Mouse (Mus musculus) limb, embryonic 15.5 days (tissue): ENCODE data around the gene Lrrc55. TPM values are rescaled to one million over a fixed set of nuclear protein-coding genes. Genes with fewer than 3 reads are reported as not detected.
A peak's percentile ranks its signal among the peaks of the same experiment; 100 is the strongest.

Experiments used
- ATAC-seq: fragments of 200-750 bp; cut with Nextera tagmentation; 2 replicates; pipeline ENCODE4 v1.8.0; 2017; ENCODE audit warnings: low read depth, moderate TSS enrichment; ENCODE audit not compliant: insufficient number of reproducible peaks, low FRiP score, low TSS enrichment
- H3K27ac ChIP-seq: fragments of 300-500 bp; sonication (generic); 2 replicates; pipeline ENCODE4 v1.5.1; 2015; ENCODE audit warnings: moderate library complexity, mild to moderate bottlenecking, inconsistent platforms
- H3K27me3 ChIP-seq: fragments of 300-500 bp; sonication (generic); 2 replicates; pipeline ENCODE4 v1.6.1; 2015; ENCODE audit warnings: inconsistent platforms
- H3K36me3 ChIP-seq: fragments of 300-500 bp; sonication (generic); 2 replicates; pipeline ENCODE4 v1.6.1; 2015; ENCODE audit warnings: inconsistent platforms
- H3K4me1 ChIP-seq: fragments of 300-500 bp; sonication (generic); 2 replicates; pipeline ENCODE4 v1.6.1; 2015; ENCODE audit warnings: inconsistent platforms
- H3K4me2 ChIP-seq: fragments of 300-500 bp; sonication (generic); 2 replicates; pipeline ENCODE4 v1.6.1; 2015; ENCODE audit warnings: mild to moderate bottlenecking, inconsistent platforms
- H3K4me3 ChIP-seq: fragments of 300-500 bp; sonication (generic); 2 replicates; pipeline ENCODE4 v1.5.1; 2015; ENCODE audit warnings: mild to moderate bottlenecking, inconsistent platforms
- H3K9ac ChIP-seq: fragments of 300-500 bp; sonication (generic); 2 replicates; pipeline ENCODE4 v1.6.1; 2015; ENCODE audit warnings: inconsistent platforms
- H3K9me3 ChIP-seq: fragments of 300-500 bp; sonication (generic); 2 replicates; pipeline ENCODE4 v1.6.1; 2016; ENCODE audit warnings: inconsistent platforms
- WGBS: fragments of 180-500 bp; shearing (Covaris S2); methylation state at CpG from one replicate; pipeline ENCODE4 v1.1.7; 2015; 5-methylcytosine and 5-hydroxymethylcytosine counted together
- polyA plus RNA-seq: library from polyadenylated mRNA; unstranded; fragments of >200 nt; fragmentation: Nextera tagmentation; extraction: Ambion mirVana; gene quantifications from 2 replicates; pipeline ENCODE4 v1.2.1, GENCODE M21; 2015

Gene Lrrc55
- polyA plus RNA-seq, 1 experiment from 2014 or later, result 0.74 TPM

GRCm38 (mm10) chr2:85209301-85209700, 12.3 kb upstream of the Lrrc55 start:
- H3K27ac ChIP-seq, result no peak overlapping the region
- no peaks in the 10 kb centered on the region for H3K9me3 ChIP-seq
- no peak overlapping the region for H3K4me3 ChIP-seq
- H3K4me2 ChIP-seq, result no peak overlapping the region
- ATAC-seq, result no peak
- no peaks in the 10 kb centered on the region for H3K36me3 ChIP-seq
- 63% methylated on average over 5 of the region's 5 CpGs for WGBS
- no peak overlapping the region for H3K9ac ChIP-seq
- H3K27me3 ChIP-seq, result no peaks in the 10 kb centered on the region
- no peaks in the 10 kb centered on the region for H3K4me1 ChIP-seq

GRCm38 (mm10) chr2:85205170-85205569, 8.2 kb upstream of the Lrrc55 start:
- no peak overlapping the region for H3K27ac ChIP-seq
- 85% methylated on average over 8 of the region's 8 CpGs for WGBS
- ATAC-seq, result no peak
- H3K36me3 ChIP-seq, result no peaks in the 10 kb centered on the region
- no peak overlapping the region for H3K4me2 ChIP-seq
- no peak overlapping the region for H3K9ac ChIP-seq
- no peak overlapping the region for H3K4me3 ChIP-seq
- no peaks in the 10 kb centered on the region for H3K27me3 ChIP-seq
- no peaks in the 10 kb centered on the region for H3K4me1 ChIP-seq
- H3K9me3 ChIP-seq, result no peaks in the 10 kb centered on the region

- no peaks in the 10 kb centered on the region for H3K36me3 ChIP-seq
- no peak overlapping the region for H3K27ac ChIP-seq
- H3K9ac ChIP-seq, result no peak overlapping the region
- H3K27me3 ChIP-seq, result no peaks in the 10 kb centered on the region
- 4% methylated on average over 24 of the region's 24 CpGs for WGBS
- peak overlapping the region; percentile 23 for H3K4me3 ChIP-seq
- 0 out of 2 replicates have a peak, but pooled peaks have one; percentile 4 for ATAC-seq
- no peaks in the 10 kb centered on the region for H3K9me3 ChIP-seq
- H3K4me2 ChIP-seq, result peak overlapping the region; percentile 41
- H3K4me1 ChIP-seq, result peaks cover 8% of the 10 kb centered on the region
These were observed 1.3 kb upstream of the Lrrc55 start for GRCm38 (mm10) chr2:85198011-85198965.

- Histone ChIP-seq H3K4me3 (no peak overlapping the region), H3K27me3 (peaks cover 4% of the 10 kb centered on the region; the same call in 1 of the 2 replicates), H3K4me1 (peaks cover 8% of the 10 kb centered on the region), H3K27ac (no peak overlapping the region), H3K36me3 (no peaks in the 10 kb centered on the region), H3K9ac (no peak overlapping the region), H3K4me2 (no peak overlapping the region), H3K9me3 (no peaks in the 10 kb centered on the region)
- 48% methylated on average over 1 of the region's 1 CpGs for WGBS
- ATAC-seq, result no peak
These were observed 2.4 kb downstream of the Lrrc55 start for GRCm38 (mm10) chr2:85194566-85194965.

GRCm38 (mm10) chr2:85187582-85188151, 9.3 kb downstream of the Lrrc55 start:
- no peak for ATAC-seq
- H3K4me2 ChIP-seq, result no peak overlapping the region
- no peak overlapping the region for H3K27ac ChIP-seq
- H3K4me1 ChIP-seq, result no peaks in the 10 kb centered on the region
- no peak overlapping the region for H3K4me3 ChIP-seq
- no peaks in the 10 kb centered on the region for H3K9me3 ChIP-seq
- H3K9ac ChIP-seq, result no peak overlapping the region
- 84% methylated on average over 6 of the region's 6 CpGs for WGBS
- no peaks in the 10 kb centered on the region for H3K36me3 ChIP-seq
- H3K27me3 ChIP-seq, result peaks cover 4% of the 10 kb centered on the region; the same call in 1 of the 2 replicates

GRCm38 (mm10) chr2:85178139-85178800, 18.7 kb downstream of the Lrrc55 start:
- whole genome bisulfite sequencing, result 54% methylated on average over 4 of the region's 4 CpGs
- no peaks in the 10 kb centered on the region for H3K9me3 ChIP-seq
- H3K36me3 ChIP-seq, result no peaks in the 10 kb centered on the region
- ATAC-seq, result no peak
- H3K4me3 ChIP-seq, result no peak overlapping the region
- H3K4me1 ChIP-seq, result no peaks in the 10 kb centered on the region
- no peak overlapping the region for H3K27ac ChIP-seq
- H3K9ac ChIP-seq, result no peak overlapping the region
- H3K4me2 ChIP-seq, result no peak overlapping the region
- H3K27me3 ChIP-seq, result no peaks in the 10 kb centered on the region

GRCm38 (mm10) chr2:85173545-85173944, 23.5 kb downstream of the Lrrc55 start:
- no peak overlapping the region for H3K9ac ChIP-seq
- no peak for ATAC-seq
- H3K4me3 ChIP-seq, result no peak overlapping the region
- no peaks in the 10 kb centered on the region for H3K36me3 ChIP-seq
- no peak overlapping the region for H3K4me2 ChIP-seq
- H3K4me1 ChIP-seq, result no peaks in the 10 kb centered on the region
- H3K27me3 ChIP-seq, result no peaks in the 10 kb centered on the region
- H3K27ac ChIP-seq, result no peak overlapping the region
- 78% methylated on average over 6 of the region's 6 CpGs for WGBS
- no peaks in the 10 kb centered on the region for H3K9me3 ChIP-seq

GRCm38 (mm10) chr2:85172763-85173103, 24.3 kb downstream of the Lrrc55 start:
- Histone ChIP-seq H3K27ac (peak overlapping the region; percentile 27; the same call in 1 of the 2 replicates), H3K27me3 (no peaks in the 10 kb centered on the region), H3K36me3 (no peaks in the 10 kb centered on the region), H3K9me3 (no peaks in the 10 kb centered on the region), H3K4me3 (no peak overlapping the region), H3K4me2 (no peak overlapping the region), H3K4me1 (no peaks in the 10 kb centered on the region), H3K9ac (no peak overlapping the region)
- 44% methylated on average over 2 of the region's 2 CpGs for WGBS
- ATAC-seq, result 0 out of 2 replicates have a peak, but pooled peaks have one; percentile 65

GRCm38 (mm10) chr2:85172071-85172762, 24.8 kb downstream of the Lrrc55 start:
- 0 out of 2 replicates have a peak, but pooled peaks have one; percentile 73 for ATAC-seq
- no peaks in the 10 kb centered on the region for H3K4me1 ChIP-seq
- H3K9ac ChIP-seq, result no peak overlapping the region
- H3K27me3 ChIP-seq, result no peaks in the 10 kb centered on the region
- H3K36me3 ChIP-seq, result no peaks in the 10 kb centered on the region
- H3K4me2 ChIP-seq, result no peak overlapping the region
- peak overlapping the region; percentile 27; the same call in 1 of the 2 replicates for H3K27ac ChIP-seq
- H3K4me3 ChIP-seq, result no peak overlapping the region
- no peaks in the 10 kb centered on the region for H3K9me3 ChIP-seq
- 39% methylated on average over 3 of the region's 3 CpGs for WGBS

GRCm38 (mm10) chr2:85168327-85168726, 28.7 kb downstream of the Lrrc55 start:
- Histone ChIP-seq H3K9me3 (no peaks in the 10 kb centered on the region), H3K9ac (no peak overlapping the region), H3K27ac (no peak overlapping the region), H3K36me3 (no peaks in the 10 kb centered on the region), H3K4me3 (no peak overlapping the region), H3K4me1 (no peaks in the 10 kb centered on the region), H3K4me2 (no peak overlapping the region), H3K27me3 (no peaks in the 10 kb centered on the region)
- ATAC-seq, result no peak
- 65% methylated on average over 1 of the region's 1 CpGs for whole genome bisulfite sequencing

GRCm38 (mm10) chr2:85167624-85168023, 29.4 kb downstream of the Lrrc55 start:
- ATAC-seq, result no peak

More at GRCm38 (mm10) chr2:85167624-85168023, 29.4 kb downstream of the Lrrc55 start:
- H3K4me1 ChIP-seq, result no peaks in the 10 kb centered on the region
- H3K27me3 ChIP-seq, result no peaks in the 10 kb centered on the region
- no peaks in the 10 kb centered on the region for H3K36me3 ChIP-seq
- 50% methylated on average over 1 of the region's 1 CpGs for WGBS
- no peak overlapping the region for H3K27ac ChIP-seq
- no peaks in the 10 kb centered on the region for H3K9me3 ChIP-seq
- H3K4me3 ChIP-seq, result no peak overlapping the region
- no peak overlapping the region for H3K4me2 ChIP-seq
- no peak overlapping the region for H3K9ac ChIP-seq
